Mouse (Mus musculus) duodenum, adult 2 months (tissue): ENCODE measurements around the gene Actr10. TPM values are rescaled to one million over a fixed set of nuclear protein-coding genes. Genes with fewer than 3 reads are reported as not detected.

Experiments
- polyA plus RNA-seq: library from polyadenylated mRNA; depleted of rRNA; stranded (reverse); fragments of >200 nt; gene quantifications from 2 replicates; pipeline ENCODE4 v1.2.3, GENCODE M21; 2012; ENCODE audit warnings: low replicate concordance; rRNA removed

The Actr10 gene
- 3.6 and 4.0 TPM in 2 replicates for polyA plus RNA-seq

DNA sequence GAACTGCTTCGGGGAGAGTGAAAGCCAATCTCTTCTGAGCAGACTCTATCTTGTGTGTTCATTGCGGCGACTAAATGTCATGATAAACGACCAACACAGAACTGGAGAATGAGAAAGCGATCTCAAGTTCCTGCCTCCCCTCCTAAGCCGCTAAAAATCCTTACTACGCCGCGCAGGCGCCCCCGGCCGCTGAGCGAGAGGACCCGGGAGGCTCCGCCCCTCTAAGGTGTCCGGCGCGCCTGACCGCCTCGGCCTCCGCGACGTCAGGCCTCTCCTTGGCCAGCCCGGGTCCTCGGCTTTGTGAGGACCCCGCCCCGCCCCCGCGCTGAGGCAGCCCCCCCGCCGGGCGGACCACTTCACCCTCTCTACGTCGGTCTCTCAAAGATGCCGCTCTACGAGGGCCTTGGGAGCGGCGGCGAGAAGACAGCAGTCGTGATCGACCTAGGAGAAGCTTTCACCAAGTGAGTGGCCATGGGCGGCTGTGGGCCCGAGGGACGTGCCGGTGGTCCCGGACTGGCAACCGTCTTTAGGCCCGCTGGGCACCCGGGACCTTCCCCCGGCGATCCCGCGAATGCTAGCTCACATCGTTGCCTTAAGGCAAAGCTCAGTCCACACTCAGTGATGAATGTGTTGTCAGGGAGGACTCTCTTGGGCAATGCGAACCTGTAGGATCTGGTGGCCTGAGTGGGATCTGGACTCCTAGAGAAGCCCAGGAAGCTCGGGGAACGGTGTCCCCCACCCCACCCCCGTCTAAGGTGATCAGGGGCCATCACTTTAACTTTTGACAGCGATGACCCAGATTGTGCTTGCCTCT lies at the start of gene Actr10:
Gene Actr10, plus strand, starts transcription at position 287 of the 814 bp plus-strand sequence.

DNA sequence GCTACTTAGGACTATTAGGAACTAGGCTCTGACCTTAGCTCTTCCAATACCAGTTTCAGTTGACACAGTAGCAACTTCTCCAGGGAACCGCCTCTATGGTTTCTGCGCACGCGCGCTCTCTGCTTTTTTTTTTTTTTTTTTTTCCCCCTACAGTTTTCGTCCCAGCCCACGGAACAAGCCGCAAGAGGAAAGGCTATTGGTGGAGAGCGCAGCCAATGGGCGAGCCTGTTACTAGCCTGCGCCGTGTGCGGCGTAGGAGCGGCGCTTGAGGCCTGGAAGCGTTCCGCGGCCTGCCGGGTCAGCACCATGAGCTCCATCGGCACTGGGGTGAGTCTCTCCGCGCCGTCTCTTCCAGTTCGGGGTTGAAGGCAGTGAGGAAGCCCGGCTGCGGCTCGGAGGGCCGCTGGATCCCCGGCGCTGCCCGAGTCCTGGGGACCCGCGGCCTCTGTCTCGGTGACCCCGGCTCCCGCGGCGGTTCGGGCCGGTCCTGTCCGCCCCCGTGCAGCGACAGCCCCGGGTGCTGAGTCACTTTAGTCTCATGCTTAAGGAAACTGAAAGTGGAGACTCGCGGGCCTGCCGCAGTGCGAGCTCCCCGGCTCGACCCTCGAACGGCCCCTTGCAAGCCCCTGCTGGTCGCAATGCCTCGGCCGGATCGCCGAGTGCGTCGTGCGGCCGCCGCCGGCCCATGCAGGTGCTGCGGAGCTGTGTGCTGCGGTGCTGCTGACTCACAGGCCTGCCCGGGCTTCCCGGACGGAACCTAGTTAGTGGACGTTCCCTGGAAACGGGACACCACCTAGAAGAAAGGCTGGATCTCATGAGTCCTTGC lies 37.0 kb downstream of the Actr10 start, which contains the start of gene Psma3:
Gene Psma3, plus strand, starts transcription at position 181 of the 826 bp plus-strand sequence.

Other genes starting within 250 kb of the Actr10 start
- gene Frmd6, start 112.3 kb upstream of the Actr10 start, polyA plus RNA-seq, result 1.8 and 3.6 TPM in 2 replicates
- gene Psma3, start 36.8 kb downstream of the Actr10 start, polyA plus RNA-seq, result 3.7 and 4.7 TPM in 2 replicates
- gene Arid4a, start 78.1 kb downstream of the Actr10 start, polyA plus RNA-seq, result 0.57 and 0.99 TPM in 2 replicates
- gene Tomm20l, start 173.6 kb downstream of the Actr10 start, polyA plus RNA-seq, result not detected in 2 replicates
- gene Timm9, start 198.8 kb downstream of the Actr10 start, polyA plus RNA-seq, result 6.0 and 10.9 TPM in 2 replicates
- 0.81 and 0.98 TPM in 2 replicates for gene 2700049A03Rik, start 199.0 kb downstream of the Actr10 start, polyA plus RNA-seq